Mouse (Mus musculus) lung, embryonic 15.5 days (tissue): ENCODE results near the gene Crygc. TPM values are rescaled to one million over a fixed set of nuclear protein-coding genes. Genes with fewer than 3 reads are reported as not detected.

ENCODE experiments used
- polyA plus RNA-seq: library from polyadenylated mRNA; unstranded; fragments of >200 nt; fragmentation: Nextera tagmentation; extraction: Ambion mirVana; gene quantifications from 2 replicates; pipeline ENCODE4 v1.2.1, GENCODE M21; 2015

The Crygc gene
- polyA plus RNA-seq, 1 experiment from 2014 or later = not detected

Other genes starting within 250 kb of the Crygc start
- gene Plekhm3, start 116.9 kb downstream of the Crygc start, polyA plus RNA-seq = 5.9 and 8.1 TPM in 2 replicates
- 0.25 and 0.26 TPM in 2 replicates for gene Akr1cl, start 40.9 kb downstream of the Crygc start, polyA plus RNA-seq
- not detected in 2 replicates for gene Cryge, start 22.5 kb downstream of the Crygc start, polyA plus RNA-seq
- not detected in 2 replicates for gene Crygd, start 10.2 kb downstream of the Crygc start, polyA plus RNA-seq
- not detected in 2 replicates for gene Crygb, start 8.6 kb upstream of the Crygc start, polyA plus RNA-seq
- gene Cryga, start 29.7 kb upstream of the Crygc start, polyA plus RNA-seq = not detected in 2 replicates
- not detected in 2 replicates for gene Gm28845, start 45.9 kb upstream of the Crygc start, polyA plus RNA-seq
- gene D630023F18Rik, start 49.5 kb upstream of the Crygc start, polyA plus RNA-seq = 0.20 and 0.27 TPM in 2 replicates
- 115 and 119 TPM in 2 replicates for gene Idh1, start 112.8 kb upstream of the Crygc start, polyA plus RNA-seq
- 8.7 and 8.9 TPM in 2 replicates for gene Pikfyve, start 113.0 kb upstream of the Crygc start, polyA plus RNA-seq
- not detected in 2 replicates for gene Pth2r, start 208.4 kb upstream of the Crygc start, polyA plus RNA-seq